Mouse (Mus musculus) liver, embryonic 15.5 days (tissue): ENCODE results near the gene Brca2. TPM values are rescaled to one million over a fixed set of nuclear protein-coding genes. Genes with fewer than 3 reads are reported as not detected.

Experiments used
- ATAC-seq: fragments of 200-750 bp; cut with Nextera tagmentation; 2 replicates; pipeline ENCODE4 v1.8.0; 2017; ENCODE audit warnings: moderate number of reproducible peaks, mild to moderate bottlenecking, moderate library complexity; ENCODE audit not compliant: insufficient read depth
- H3K27ac ChIP-seq: fragments of 300-500 bp; sonication (generic); replicated peaks from 2 replicates; pipeline ENCODE4 v1.5.1; 2015; ENCODE audit warnings: mild to moderate bottlenecking, inconsistent platforms
- H3K27me3 ChIP-seq: fragments of 300-500 bp; sonication (generic); 2 replicates; pipeline ENCODE4 v1.6.1; 2015; ENCODE audit warnings: mild to moderate bottlenecking, inconsistent platforms
- H3K36me3 ChIP-seq: fragments of 300-500 bp; sonication (generic); replicated peaks from 2 replicates; pipeline ENCODE4 v1.6.1; 2015; ENCODE audit warnings: moderate library complexity, mild to moderate bottlenecking, inconsistent platforms
- H3K4me1 ChIP-seq: fragments of 300-500 bp; sonication (generic); replicated peaks from 2 replicates; pipeline ENCODE4 v1.6.1; 2015; ENCODE audit warnings: inconsistent platforms
- H3K4me2 ChIP-seq: fragments of 300-500 bp; sonication (generic); 2 replicates; pipeline ENCODE4 v1.6.1; 2015; ENCODE audit warnings: moderate library complexity, mild to moderate bottlenecking, inconsistent platforms
- H3K4me3 ChIP-seq: fragments of 300-500 bp; sonication (generic); replicated peaks from 2 replicates; pipeline ENCODE4 v1.5.1; 2015; ENCODE audit warnings: mild to moderate bottlenecking, inconsistent platforms
- H3K9ac ChIP-seq: fragments of 300-500 bp; sonication (generic); 2 replicates; pipeline ENCODE4 v1.6.1; 2015; ENCODE audit warnings: moderate library complexity, mild to moderate bottlenecking, inconsistent platforms
- H3K9me3 ChIP-seq: fragments of 300-500 bp; sonication (generic); replicated peaks from 2 replicates; pipeline ENCODE4 v1.6.1; 2016; ENCODE audit warnings: inconsistent platforms
- WGBS: fragments of 180-500 bp; shearing (Covaris S2); methylation state at CpG from one replicate; pipeline ENCODE4 v1.1.7; 2015; ENCODE audit warnings: mixed read lengths; ENCODE audit not compliant: insufficient replicate concordance; 5-methylcytosine and 5-hydroxymethylcytosine counted together
- polyA plus RNA-seq: library from polyadenylated mRNA; unstranded; fragments of >200 nt; fragmentation: Nextera tagmentation; extraction: Ambion mirVana; gene quantifications from 2 replicates; pipeline ENCODE4 v1.2.1, GENCODE M21; 2015

Brca2 gene
- polyA plus RNA-seq, 1 experiment from 2014 or later, result 18.9 TPM

- ATAC-seq, result no peak
- Histone ChIP-seq H3K4me1 (peaks cover 53% of the 10 kb centered on the region), H3K9ac (no peak overlapping the region), H3K4me3 (no peak overlapping the region), H3K4me2 (no peak overlapping the region), H3K27ac (no peak overlapping the region), H3K9me3 (no peaks in the 10 kb centered on the region), H3K36me3 (peaks cover 14% of the 10 kb centered on the region; the same call in 1 of the 2 replicates), H3K27me3 (no peaks in the 10 kb centered on the region)
- WGBS, result 72% methylated on average over 2 of the region's 2 CpGs
Observed at GRCm38 (mm10) chr5:150589945-150590344, 67.5 kb downstream of the Brca2 start.

GRCm38 (mm10) chr5:150592186-150592903 lies 69.9 kb downstream of the Brca2 start:
- peaks cover 49% of the 10 kb centered on the region for H3K4me1 ChIP-seq
- no peaks in the 10 kb centered on the region for H3K9me3 ChIP-seq
- peak overlapping the region; percentile 98 for H3K4me2 ChIP-seq
- peak overlapping the region; percentile 87 for H3K27ac ChIP-seq
- H3K27me3 ChIP-seq, result no peaks in the 10 kb centered on the region
- peak overlapping the region; percentile 92 for H3K4me3 ChIP-seq
- WGBS, result 47% methylated on average over 13 of the region's 13 CpGs
- H3K36me3 ChIP-seq, result peaks cover 14% of the 10 kb centered on the region; the same call in 1 of the 2 replicates
- peak overlapping the region; percentile 89 for H3K9ac ChIP-seq
- ATAC-seq, result no peak

- peak overlapping the region; percentile 98 for H3K4me2 ChIP-seq
- H3K36me3 ChIP-seq, result peaks cover 14% of the 10 kb centered on the region; the same call in 1 of the 2 replicates
- H3K4me1 ChIP-seq, result peaks cover 56% of the 10 kb centered on the region
- 5% methylated on average over 40 of the region's 40 CpGs for WGBS
- peak overlapping the region; percentile 92 for H3K4me3 ChIP-seq
- peak overlapping the region; percentile 89 for H3K9ac ChIP-seq
- H3K9me3 ChIP-seq, result no peaks in the 10 kb centered on the region
- H3K27me3 ChIP-seq, result no peaks in the 10 kb centered on the region
- peak; percentile 73 for ATAC-seq
- H3K27ac ChIP-seq, result peak overlapping the region; percentile 87
Observed at GRCm38 (mm10) chr5:150592904-150593755, 70.7 kb downstream of the Brca2 start.

- Histone ChIP-seq H3K4me1 (peaks cover 61% of the 10 kb centered on the region), H3K9me3 (no peaks in the 10 kb centered on the region), H3K4me2 (peak overlapping the region; percentile 98), H3K27me3 (no peaks in the 10 kb centered on the region), H3K4me3 (peak overlapping the region; percentile 92), H3K9ac (peak overlapping the region; percentile 89), H3K27ac (peak overlapping the region; percentile 87), H3K36me3 (peaks cover 14% of the 10 kb centered on the region; the same call in 1 of the 2 replicates)
- ATAC-seq, result peak; percentile 66
- WGBS, result 1% methylated on average over 102 of the region's 102 CpGs
Observed at GRCm38 (mm10) chr5:150593756-150594648, 71.6 kb downstream of the Brca2 start.

- Histone ChIP-seq H3K27me3 (no peaks in the 10 kb centered on the region), H3K9me3 (no peaks in the 10 kb centered on the region), H3K27ac (peak overlapping the region; percentile 87), H3K9ac (peak overlapping the region; percentile 89), H3K4me2 (peak overlapping the region; percentile 98), H3K4me3 (peak overlapping the region; percentile 92), H3K36me3 (peaks cover 14% of the 10 kb centered on the region; the same call in 1 of the 2 replicates), H3K4me1 (peaks cover 61% of the 10 kb centered on the region)
- WGBS, result 11% methylated on average over 17 of the region's 17 CpGs
- ATAC-seq, result peak; percentile 23
Observed at GRCm38 (mm10) chr5:150594649-150595339, 72.4 kb downstream of the Brca2 start.

GRCm38 (mm10) chr5:150595366-150596016 lies 73.1 kb downstream of the Brca2 start:
- H3K4me2 ChIP-seq, result peak overlapping the region; percentile 98
- H3K4me1 ChIP-seq, result peaks cover 64% of the 10 kb centered on the region
- H3K9ac ChIP-seq, result no peak overlapping the region
- ATAC-seq, result no peak
- H3K9me3 ChIP-seq, result no peaks in the 10 kb centered on the region
- H3K4me3 ChIP-seq, result peak overlapping the region; percentile 92; the same call in 1 of the 2 replicates
- H3K27me3 ChIP-seq, result no peaks in the 10 kb centered on the region
- H3K36me3 ChIP-seq, result peaks cover 12% of the 10 kb centered on the region; the same call in 1 of the 2 replicates
- H3K27ac ChIP-seq, result 0 out of 2 replicates have a peak overlapping the region, but pooled peaks have one; percentile 21
- 30% methylated on average over 11 of the region's 11 CpGs for whole genome bisulfite sequencing

- no peak within 1 kb of the TSS for H3K9ac ChIP-seq
- H3K4me3 ChIP-seq, result no peak within 1 kb of the TSS
- ATAC-seq, result no peak
- peaks cover 70% of the 10 kb centered on the region for H3K4me1 ChIP-seq
- H3K9me3 ChIP-seq, result no peaks in the 10 kb centered on the region
- H3K27me3 ChIP-seq, result no peaks in the 10 kb centered on the region
- WGBS, result 83% methylated on average over 7 of the region's 7 CpGs
- H3K4me2 ChIP-seq, result peak within 1 kb of the TSS; percentile 50; the same call in 1 of the 2 replicates
- H3K27ac ChIP-seq, result no peak within 1 kb of the TSS; the same call in 1 of the 2 replicates
- 0 out of 2 replicates have a peak, but pooled peaks cover under 1% of the 10 kb centered on the region for H3K36me3 ChIP-seq
Observed at GRCm38 (mm10) chr5:150597088-150597487, 74.7 kb downstream of the Brca2 start, which contains the start of gene N4bp2l1. Gene N4bp2l1 (minus strand): TSS chr5:150597188.

- peaks cover 57% of the 10 kb centered on the region for H3K4me1 ChIP-seq
- no peak overlapping the region for H3K4me3 ChIP-seq
- peak; percentile 14; the same call in 1 of the 2 replicates for ATAC-seq
- H3K9ac ChIP-seq, result no peak overlapping the region
- no peaks in the 10 kb centered on the region for H3K9me3 ChIP-seq
- H3K36me3 ChIP-seq, result no peaks in the 10 kb centered on the region
- H3K27ac ChIP-seq, result peak overlapping the region; percentile 53; the same call in 1 of the 2 replicates
- H3K27me3 ChIP-seq, result no peaks in the 10 kb centered on the region
- H3K4me2 ChIP-seq, result peak overlapping the region; percentile 50
- 39% methylated on average over 21 of the region's 21 CpGs for WGBS
Observed at GRCm38 (mm10) chr5:150598202-150599119, 76.0 kb downstream of the Brca2 start.
